Mouse (Mus musculus): ENCODE measurements around the gene Golph3.

- TF ChIP-seq EP300 (IDR thresholded peaks at IDR 0.05; ENCODE audit: insufficient read depth, low read depth, low read length), result no peak
- no peak for TF ChIP-seq POLR2A (IDR thresholded peaks at IDR 0.05; ENCODE audit: insufficient read depth, low read length)
- no peak for TF ChIP-seq CTCF (IDR thresholded peaks at IDR 0.05; ENCODE audit: low read depth, low read length)
Measured at GRCm38 (mm10) chr15:12357459-12357858, 36.2 kb downstream of the Golph3 start.

Measured in ES-Bruce4 (cell line).